Mouse (Mus musculus) hindbrain, postnatal 0 days (tissue): Measurements from ENCODE around the gene Disp3. TPM values are rescaled to one million over a fixed set of nuclear protein-coding genes. Genes with fewer than 3 reads are reported as not detected.
A peak's percentile ranks its signal among the peaks of the same experiment; 100 is the strongest.

Experiments used
- ATAC-seq: fragments of 200-750 bp; cut with Nextera tagmentation; 2 replicates; pipeline ENCODE4 v1.8.0; 2017; ENCODE audit warnings: mild to moderate bottlenecking, moderate TSS enrichment, moderate library complexity
- DNase-seq: peaks from one replicate; pipeline ENCODE4 v3.0.0-alpha.2; 2015; ENCODE audit warnings: low spot score
- H3K27ac ChIP-seq: fragments of 300-500 bp; sonication (generic); 2 replicates; pipeline ENCODE4 v1.5.1; 2014; ENCODE audit warnings: mild to moderate bottlenecking
- H3K27me3 ChIP-seq: fragments of 300-500 bp; sonication (generic); 2 replicates; pipeline ENCODE4 v1.6.1; 2014; ENCODE audit warnings: low read length, mixed read lengths; ENCODE audit not compliant: insufficient read depth
- H3K36me3 ChIP-seq: fragments of 300-500 bp; sonication (generic); 2 replicates; pipeline ENCODE4 v1.6.1; 2014; ENCODE audit warnings: low read length, mixed read lengths; ENCODE audit not compliant: insufficient read depth
- H3K4me1 ChIP-seq: fragments of 300-500 bp; sonication (generic); 2 replicates; pipeline ENCODE4 v1.6.1; 2014; ENCODE audit warnings: antibody characterized with exemption, low read length, mixed read lengths; ENCODE audit not compliant: insufficient read depth
- H3K4me2 ChIP-seq: fragments of 300-500 bp; sonication (generic); 2 replicates; pipeline ENCODE4 v1.6.1; 2014; ENCODE audit warnings: low read depth, mild to moderate bottlenecking, low read length, moderate library complexity, mixed read lengths
- H3K4me3 ChIP-seq: fragments of 300-500 bp; sonication (generic); 2 replicates; pipeline ENCODE4 v1.5.1; 2014; ENCODE audit warnings: low read length
- H3K9ac ChIP-seq: fragments of 300-500 bp; sonication (generic); replicated peaks from 2 replicates; pipeline ENCODE4 v1.6.1; 2014; ENCODE audit warnings: mild to moderate bottlenecking, low read length, moderate library complexity, mixed read lengths
- H3K9me3 ChIP-seq: fragments of 300-500 bp; sonication (generic); 2 replicates; pipeline ENCODE4 v1.6.1; 2016; ENCODE audit warnings: low read length, mixed read lengths
- CTCF ChIP-seq: IDR thresholded peaks from 2 replicates; pipeline ENCODE4 v1.5.1; 2016; ENCODE audit warnings: antibody characterized with exemption, control low read depth, low read depth
- WGBS: fragments of 180-500 bp; shearing (Covaris S2); extraction: QIAGEN DNeasy Blood & Tissue Kit; methylation state at CpG from one replicate; pipeline ENCODE4 v1.1.7; 2014; 5-methylcytosine and 5-hydroxymethylcytosine counted together
- polyA plus RNA-seq: library from polyadenylated mRNA; unstranded; fragments of >200 nt; fragmentation: Nextera tagmentation; extraction: Ambion mirVana; gene quantifications from 2 replicates; pipeline ENCODE4 v1.2.1, GENCODE M21; 2015
- total RNA-seq: library from RNA; depleted of rRNA; stranded (reverse); fragments of >200 nt; gene quantifications from 2 replicates; pipeline ENCODE4 v1.2.3, GENCODE M21; 2014

Disp3 gene
- total and polyA plus RNA-seq, 2 experiments from 2014 or later, result 8.4 to 53.0 TPM

DNA sequence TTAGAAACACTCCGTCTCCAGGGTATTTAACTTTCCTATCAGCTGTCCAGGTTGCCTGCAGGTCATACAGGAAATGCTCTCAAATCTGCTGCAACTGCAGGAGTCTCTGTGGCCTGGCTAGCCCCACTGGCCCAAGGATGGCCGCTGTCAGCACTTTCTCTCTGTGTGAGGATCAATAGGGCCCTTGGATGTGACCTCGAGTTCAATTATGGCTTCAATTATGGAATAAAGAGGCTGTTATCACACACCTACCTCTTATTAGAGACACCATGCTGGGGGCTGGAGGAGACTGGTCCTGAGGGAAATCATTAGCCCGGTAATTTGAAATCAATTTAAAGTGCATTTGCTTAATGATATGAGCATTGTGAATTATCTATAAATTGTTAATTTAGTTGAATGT, 55.6 kb downstream of the Disp3 start:
- WGBS, result 64% methylated on average over 4 of the region's 4 CpGs
- DNase-seq (no peak), ATAC-seq (no peak)
- Histone ChIP-seq H3K9me3 (no peaks in the 10 kb centered on the region), H3K4me3 (no peak overlapping the region), H3K4me1 (no peaks in the 10 kb centered on the region), H3K9ac (no peak overlapping the region), H3K27me3 (no peaks in the 10 kb centered on the region), H3K27ac (no peak overlapping the region), H3K4me2 (no peak overlapping the region), H3K36me3 (no peaks in the 10 kb centered on the region)
- no peak for TF ChIP-seq CTCF

DNA sequence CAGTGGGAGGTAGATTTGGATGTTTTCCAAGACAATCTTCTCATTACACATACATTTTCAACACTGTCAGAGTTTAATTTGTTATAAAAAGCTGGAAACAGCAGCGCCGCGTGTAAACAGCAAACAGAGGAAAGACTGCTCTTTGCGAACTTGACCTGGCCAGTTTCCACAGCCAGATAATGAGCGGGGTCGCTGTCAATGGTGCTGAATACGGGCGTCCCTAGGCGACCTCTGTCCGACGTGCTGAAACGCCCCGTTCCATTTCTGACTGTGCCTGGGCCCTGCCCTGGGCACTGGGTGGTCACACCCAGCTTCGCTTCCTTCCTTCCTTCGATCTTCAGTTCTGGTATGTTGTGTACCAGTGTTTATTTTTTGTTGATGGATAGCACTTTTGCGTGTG, 58.1 kb downstream of the Disp3 start:
- peak; percentile 66 for DNase-seq
- no peaks in the 10 kb centered on the region for H3K36me3 ChIP-seq
- H3K9ac ChIP-seq, result no peak overlapping the region
- no peak for ATAC-seq
- TF ChIP-seq CTCF, result no peak
- 9% methylated on average over 16 of the region's 16 CpGs for WGBS
- no peaks in the 10 kb centered on the region for H3K9me3 ChIP-seq
- no peaks in the 10 kb centered on the region for H3K4me1 ChIP-seq
- H3K27me3 ChIP-seq, result no peaks in the 10 kb centered on the region
- H3K4me3 ChIP-seq, result no peak overlapping the region
- H3K4me2 ChIP-seq, result no peak overlapping the region
- H3K27ac ChIP-seq, result no peak overlapping the region

DNA sequence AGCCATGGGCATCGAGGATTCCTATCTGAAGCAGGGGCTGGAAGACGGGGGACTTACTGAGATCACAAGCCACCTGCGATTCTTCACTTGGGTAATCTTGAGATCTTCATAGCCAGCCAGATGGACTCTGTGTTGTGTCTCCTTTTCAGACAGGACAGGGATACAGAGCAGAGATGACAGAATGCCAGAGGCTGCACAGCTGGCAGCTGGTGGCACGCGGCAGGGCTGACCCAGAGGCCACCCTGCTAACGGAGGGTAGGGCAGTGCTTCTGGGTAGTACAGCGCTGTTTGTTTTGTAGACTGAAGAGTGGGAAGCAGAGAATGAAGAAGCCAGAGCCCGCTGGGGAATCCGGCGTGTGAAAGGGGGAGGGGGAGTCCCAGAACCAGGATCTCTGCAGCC, 64.8 kb downstream of the Disp3 start:
- no peaks in the 10 kb centered on the region for H3K4me1 ChIP-seq
- ATAC-seq, result no peak

DNA sequence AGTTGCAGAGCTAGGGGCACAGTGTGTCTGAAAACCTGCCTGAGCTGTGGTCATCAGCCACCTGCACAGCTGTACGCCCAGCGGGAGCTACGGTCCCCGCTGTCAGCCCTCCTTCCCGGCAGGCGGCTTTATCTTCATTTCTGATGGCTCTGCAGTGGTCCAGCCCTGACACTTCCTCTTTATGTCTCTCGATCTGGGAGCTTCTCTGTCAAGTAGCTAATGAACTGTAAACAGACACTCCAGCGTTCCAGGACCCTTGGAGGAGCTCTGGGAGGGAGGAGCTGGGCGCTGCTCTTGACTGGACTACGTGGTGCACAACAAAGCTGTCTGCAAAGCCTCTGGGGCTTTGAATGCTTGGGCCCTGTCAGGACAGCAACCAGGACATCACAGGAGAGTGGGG, 67.1 kb downstream of the Disp3 start:
- no peak overlapping the region for H3K27ac ChIP-seq
- H3K9ac ChIP-seq, result no peak overlapping the region
- no peaks in the 10 kb centered on the region for H3K9me3 ChIP-seq
- no peak for ATAC-seq
- no peak overlapping the region for H3K4me2 ChIP-seq
- no peaks in the 10 kb centered on the region for H3K4me1 ChIP-seq
- no peak overlapping the region for H3K4me3 ChIP-seq
- peak; percentile 31 for DNase-seq
- H3K27me3 ChIP-seq, result no peaks in the 10 kb centered on the region
- 4% methylated on average over 10 of the region's 10 CpGs for WGBS
- no peaks in the 10 kb centered on the region for H3K36me3 ChIP-seq
- TF ChIP-seq CTCF, result no peak

More for the DNA sequence above, 64.8 kb downstream of the Disp3 start:
- no peak for TF ChIP-seq CTCF
- 26% methylated on average over 10 of the region's 10 CpGs for WGBS
- Histone ChIP-seq H3K9ac (no peak overlapping the region), H3K27ac (no peak overlapping the region), H3K4me3 (no peak overlapping the region), H3K9me3 (no peaks in the 10 kb centered on the region), H3K4me2 (no peak overlapping the region), H3K36me3 (no peaks in the 10 kb centered on the region), H3K27me3 (no peaks in the 10 kb centered on the region)
- no peak for DNase-seq

DNA sequence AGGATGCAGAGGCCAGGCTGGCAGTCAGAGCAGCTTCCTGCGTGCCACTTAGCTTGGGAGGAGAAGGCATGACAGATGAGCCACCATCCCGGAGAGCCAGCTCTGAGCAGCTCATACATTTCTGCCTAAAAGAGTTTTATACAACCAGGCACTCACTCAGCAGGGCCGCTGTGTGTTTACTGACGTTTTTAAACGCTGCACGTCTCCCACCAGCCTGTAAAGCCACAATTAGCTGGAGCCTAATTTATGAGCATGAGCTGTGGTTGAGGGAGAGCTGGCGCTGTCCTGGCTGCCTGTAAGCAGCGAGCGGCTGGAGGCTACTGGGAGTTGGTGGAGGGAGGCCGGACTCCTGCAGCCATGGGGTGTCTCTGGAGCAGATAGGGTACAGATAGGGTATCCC, 69.5 kb downstream of the Disp3 start:
- no peak for ATAC-seq
- Histone ChIP-seq H3K4me2 (no peak overlapping the region), H3K27ac (no peak overlapping the region)

DNA sequence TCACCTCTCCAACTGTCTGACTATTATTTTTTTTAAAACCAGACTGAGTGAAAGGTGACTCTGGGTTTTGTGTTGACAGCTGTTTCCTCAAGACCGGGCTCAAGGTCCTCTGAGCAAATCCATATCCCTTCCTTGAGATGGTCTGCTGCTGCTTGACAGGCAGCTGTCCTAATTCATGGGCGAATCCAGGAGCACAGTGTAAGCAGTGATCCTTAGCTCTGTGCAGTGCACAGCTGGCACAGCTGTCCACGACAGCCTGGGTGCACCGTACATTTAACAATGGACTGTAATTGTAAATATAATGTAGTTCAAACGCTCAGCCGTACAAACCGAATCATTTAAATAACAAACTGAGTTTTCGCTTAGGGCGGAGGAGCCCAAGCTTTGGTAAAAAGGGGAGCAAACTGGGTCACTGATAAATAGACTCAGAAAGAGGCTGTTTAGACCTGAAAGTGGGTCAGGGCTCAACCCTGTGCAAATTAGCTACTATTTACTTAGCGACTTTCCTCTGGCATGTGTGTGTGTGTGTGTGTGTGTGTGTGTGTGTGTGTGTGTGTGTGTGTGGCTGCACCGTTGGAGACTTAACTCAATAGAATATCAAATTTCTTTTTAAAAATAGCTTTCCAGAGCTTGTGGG, 72.4 kb downstream of the Disp3 start:
- H3K36me3 ChIP-seq, result no peaks in the 10 kb centered on the region
- no peak for DNase-seq
- H3K4me3 ChIP-seq, result no peak overlapping the region
- H3K9me3 ChIP-seq, result no peaks in the 10 kb centered on the region
- H3K9ac ChIP-seq, result no peak overlapping the region
- no peak overlapping the region for H3K27ac ChIP-seq
- 41% methylated on average over 11 of the region's 11 CpGs for WGBS
- TF ChIP-seq CTCF, result no peak
- no peaks in the 10 kb centered on the region for H3K27me3 ChIP-seq
- H3K4me2 ChIP-seq, result no peak overlapping the region
- H3K4me1 ChIP-seq, result peaks cover 12% of the 10 kb centered on the region; the same call in 1 of the 2 replicates
- ATAC-seq, result no peak

More for the DNA sequence above, 69.5 kb downstream of the Disp3 start:
- Histone ChIP-seq H3K4me3 (no peak overlapping the region), H3K9ac (no peak overlapping the region), H3K36me3 (no peaks in the 10 kb centered on the region), H3K9me3 (no peaks in the 10 kb centered on the region), H3K27me3 (no peaks in the 10 kb centered on the region), H3K4me1 (peaks cover 12% of the 10 kb centered on the region; the same call in 1 of the 2 replicates)
- peak; percentile 36 for DNase-seq
- 24% methylated on average over 10 of the region's 10 CpGs for WGBS
- no peak for TF ChIP-seq CTCF

DNA sequence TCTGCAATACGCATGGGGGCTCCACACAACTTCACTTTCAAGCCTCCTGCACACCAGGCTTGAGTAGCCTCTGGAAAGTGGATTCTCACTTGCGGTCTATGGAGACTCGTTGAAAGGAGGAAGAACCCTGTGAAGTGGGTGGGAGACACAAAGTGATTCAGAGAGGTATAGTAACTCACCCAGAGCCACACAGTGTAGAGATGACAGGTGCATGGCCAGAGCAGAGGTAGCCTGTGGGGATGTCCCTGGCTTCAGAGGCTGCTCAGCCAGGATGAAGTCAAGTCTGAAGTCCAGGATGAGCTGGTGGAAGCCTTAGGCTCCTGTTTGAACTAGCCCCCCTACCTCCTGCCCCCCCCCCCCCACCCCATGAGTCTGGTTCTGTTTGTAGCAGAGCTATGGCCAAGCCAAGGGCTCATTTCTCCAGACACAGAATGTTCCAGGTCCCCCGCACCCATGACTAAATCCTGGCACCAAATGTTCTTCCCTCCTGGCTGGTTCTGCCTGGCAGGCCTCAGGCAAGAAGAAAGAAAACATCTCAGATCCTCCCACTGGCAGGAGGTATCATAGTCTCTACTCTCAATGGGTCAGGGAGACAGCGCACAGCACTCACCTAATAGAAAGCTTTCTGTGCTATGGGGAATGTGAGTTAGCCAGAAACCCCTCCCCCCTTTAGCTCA, 73.2 kb downstream of the Disp3 start:
- no peak for DNase-seq
- H3K36me3 ChIP-seq, result no peaks in the 10 kb centered on the region
- 39% methylated on average over 5 of the region's 5 CpGs for WGBS

More for the DNA sequence above, 73.2 kb downstream of the Disp3 start:
- H3K4me1 ChIP-seq, result peaks cover 12% of the 10 kb centered on the region; the same call in 1 of the 2 replicates
- H3K4me2 ChIP-seq, result no peak overlapping the region
- no peak overlapping the region for H3K4me3 ChIP-seq
- H3K27ac ChIP-seq, result no peak overlapping the region
- no peak for TF ChIP-seq CTCF
- no peaks in the 10 kb centered on the region for H3K27me3 ChIP-seq
- no peaks in the 10 kb centered on the region for H3K9me3 ChIP-seq
- no peak overlapping the region for H3K9ac ChIP-seq
- 0 out of 2 replicates have a peak, but pooled peaks have one; percentile 19 for ATAC-seq
